Mouse (Mus musculus): ENCODE data around the gene Cldn5.

DNA sequence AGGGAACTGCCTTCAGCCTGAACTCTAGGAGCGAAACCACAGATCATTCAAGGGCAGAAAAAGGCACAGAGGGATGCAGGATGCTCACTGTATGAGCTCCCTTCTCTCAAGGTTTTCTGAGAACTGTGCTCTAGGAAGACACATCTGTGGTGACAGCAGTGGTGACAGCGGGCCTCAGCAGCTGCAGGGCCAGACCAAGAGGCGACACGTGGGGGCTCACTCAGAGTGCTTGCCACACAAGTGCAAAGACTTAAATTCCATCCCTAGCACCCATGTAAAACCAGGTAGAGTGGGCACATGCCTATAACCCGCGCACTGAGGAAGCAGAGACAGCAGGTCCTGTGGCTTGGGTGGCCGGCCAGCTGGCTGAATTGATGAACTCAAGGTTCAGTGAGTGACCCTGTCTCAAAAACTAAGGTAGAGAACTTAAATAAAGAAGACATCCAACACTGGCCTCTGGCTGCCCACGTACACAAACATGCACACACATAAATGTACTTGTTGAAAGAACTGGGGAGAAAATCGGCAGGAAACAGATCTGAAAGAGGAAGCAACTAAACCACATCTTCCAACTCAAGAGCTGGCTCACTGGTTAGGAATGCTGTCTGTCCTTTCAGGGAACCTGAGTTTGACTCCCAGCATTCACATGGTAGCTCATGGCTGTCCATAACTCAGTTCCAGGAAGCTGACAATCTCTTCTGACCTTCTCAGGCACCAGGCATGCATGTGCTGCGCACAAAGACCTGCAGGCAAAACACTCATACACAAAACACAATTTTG is 12.2 kb downstream of the Cldn5 start:
- no peak for TF ChIP-seq USF1 (IDR thresholded peaks at IDR 0.05; ENCODE audit: low read depth)
- TF ChIP-seq MAX (IDR thresholded peaks at IDR 0.05) = no peak

Measured in C2C12 (cell line).